Mouse (Mus musculus) cerebellum, adult 2 months (tissue): ENCODE data around the gene Cgas.
"Not testable (repeated sequence)": the region's sequence is repeated elsewhere in the genome, so short reads cannot be mapped to it uniquely, and the experiment has no call there.

Experiments
- CTCF ChIP-seq: fragments of 200-500 bp; IDR thresholded peaks from 2 replicates; pipeline ENCODE4 v1.5.1; 2011; ENCODE audit warnings: low read depth, mild to moderate bottlenecking, control low read depth, low read length, moderate library complexity, borderline replicate concordance; ENCODE audit not compliant: insufficient read depth
- POLR2A ChIP-seq: fragments of 200-500 bp; IDR thresholded peaks from 2 replicates; pipeline ENCODE4 v1.6.1; 2011; ENCODE audit warnings: low read length, control low read depth, borderline replicate concordance; ENCODE audit not compliant: insufficient read depth

GRCm38 (mm10) chr9:78488021-78488420 lies 45.0 kb upstream of the Cgas start:
- not testable (repeated sequence) for TF ChIP-seq POLR2A, CTCF
